Mouse (Mus musculus): Measurements from ENCODE around the gene Gm49403. TPM values are rescaled to one million over a fixed set of nuclear protein-coding genes. Genes with fewer than 3 reads are reported as not detected.
"Not testable (repeated sequence)": the region's sequence is repeated elsewhere in the genome, so short reads cannot be mapped to it uniquely, and the experiment has no call there.

Gene Gm49403
- not detected for polyA plus RNA-seq (2021)

DNA sequence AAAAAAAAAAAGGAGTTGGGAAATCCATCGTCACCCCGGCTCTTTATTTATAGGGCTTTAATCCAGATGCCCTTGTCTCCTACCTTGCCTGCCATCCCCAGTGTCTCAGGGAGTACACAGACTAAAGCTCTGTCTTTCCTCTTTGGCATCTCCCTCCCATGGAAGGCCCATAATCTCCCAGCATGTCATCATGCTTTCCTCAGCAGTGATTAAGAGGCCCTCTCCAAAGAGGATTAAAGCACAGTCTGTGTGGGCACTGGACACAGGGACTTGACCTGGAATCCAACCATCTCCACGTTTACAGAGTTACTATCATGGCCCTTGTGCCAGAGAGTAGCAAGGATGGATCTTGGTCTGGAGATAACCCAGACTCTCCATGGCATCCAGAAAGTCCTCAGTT lies at the start of gene Gm49403, which contains the start of gene Lbhd1:
Gm49403 (plus strand) TSS at position 315 of the 400 bp plus-strand sequence.
Lbhd1 (plus strand) TSS at position 117 of the 400 bp plus-strand sequence.
- in situ Hi-C loops (cut with MboI; ENCODE audit: low pct_unique_long_range_greater_than_20kb), result no loop called here
- ATAC-seq (no peak), DNase-seq (ENCODE audit: low read depth, low spot score) (no peak)
- ChIA-PET CTCF (no interaction called here), POLR2A (no interaction called here)
- H3K27me3 ChIP-seq, result no peaks in the 10 kb centered on the region
- TF ChIP-seq CTCF (IDR thresholded peaks at IDR 0.05), result no peak

- not testable (repeated sequence) for H3K27me3 ChIP-seq; DNase-seq (ENCODE audit: low read depth, low spot score); ATAC-seq
- CTCF ChIA-PET, result interaction anchor here (1.5 kb wide), 1 partner anchor 9 kb away, joined by 4 read pairs; no protein-coding TSS in a partner anchor
- in situ Hi-C loops (cut with MboI; ENCODE audit: low pct_unique_long_range_greater_than_20kb), result loop anchor here (25.0 kb wide), 1 partner anchor 1051 kb away; the partner anchor contains the start of gene Incenp
- POLR2A ChIA-PET, result interaction anchor here (1.3 kb wide), 1 partner anchor 16 kb away, joined by 3 read pairs; the partner anchor contains the start of gene Hnrnpul2
Measured at GRCm38 (mm10) chr19:8836327-8836726, 47.4 kb upstream of the Gm49403 start.

DNA sequence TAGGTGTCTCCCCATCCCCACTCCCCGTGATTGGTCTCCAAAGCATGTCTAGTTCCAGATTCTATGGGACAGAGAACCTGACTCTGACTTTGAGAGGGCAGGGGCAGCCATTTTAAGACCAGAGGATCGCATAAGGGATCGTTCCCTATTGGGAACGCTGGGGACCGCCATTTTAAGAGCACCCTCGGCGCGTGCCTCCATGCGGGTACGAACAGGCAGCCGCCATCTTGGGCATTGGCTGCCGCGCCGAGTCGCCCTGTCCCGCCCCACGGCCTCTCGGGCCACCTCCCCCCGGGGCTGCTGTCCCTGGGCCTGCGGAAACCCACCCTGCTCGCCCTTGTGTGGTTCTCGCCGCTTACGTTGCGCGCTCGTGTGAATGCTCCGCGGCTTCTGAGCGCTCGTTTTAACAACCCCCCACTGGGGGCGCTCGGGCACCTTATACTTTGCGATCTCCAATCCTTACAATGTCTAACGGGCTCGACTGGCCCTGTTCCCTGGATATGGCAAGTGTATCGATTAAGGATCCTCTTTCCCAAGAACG lies 46.4 kb upstream of the Gm49403 start, which contains the start of gene Bscl2:
Bscl2 (plus strand) TSS at position 217 of the 541 bp plus-strand sequence.
- in situ Hi-C loops (cut with MboI; ENCODE audit: low pct_unique_long_range_greater_than_20kb), result loop anchor here (25.0 kb wide), 1 partner anchor 1050 kb away; the partner anchor contains the start of gene Incenp
- POLR2A ChIA-PET, result interaction anchor here (0.7 kb wide), 1 partner anchor 146 kb away, joined by 3 read pairs; no protein-coding TSS in a partner anchor
- TF ChIP-seq CTCF (IDR thresholded peaks at IDR 0.05), result peak; percentile 77
- CTCF ChIA-PET, result no interaction called here
- H3K27me3 ChIP-seq, result no peaks in the 10 kb centered on the region
- ATAC-seq (peak; percentile 51), DNase-seq (ENCODE audit: low read depth, low spot score) (no peak)

GRCm38 (mm10) chr19:8838041-8838730 lies 45.5 kb upstream of the Gm49403 start:
- ATAC-seq, result no peak
- DNase-seq (ENCODE audit: low read depth, low spot score), result no peak
- in situ Hi-C loops (cut with MboI; ENCODE audit: low pct_unique_long_range_greater_than_20kb), result loop anchor here (25.0 kb wide), 1 partner anchor 1049 kb away; the partner anchor contains the start of gene Incenp
- no peak for TF ChIP-seq CTCF (IDR thresholded peaks at IDR 0.05)
- ChIA-PET CTCF (interaction anchor here (1.1 to 1.2 kb wide), 2 partner anchors 9 to 73 kb away, joined by 3 to 4 read pairs; partner anchors contain the start of gene AC129217.1), POLR2A (interaction anchor here (0.7 to 1.5 kb wide), 4 partner anchors 9 to 145 kb away, joined by 3 to 5 read pairs (median 4); partner anchors contain the start of genes AC129217.1, Hnrnpul2 and Ttc9c)
- H3K27me3 ChIP-seq, result no peaks in the 10 kb centered on the region

DNA sequence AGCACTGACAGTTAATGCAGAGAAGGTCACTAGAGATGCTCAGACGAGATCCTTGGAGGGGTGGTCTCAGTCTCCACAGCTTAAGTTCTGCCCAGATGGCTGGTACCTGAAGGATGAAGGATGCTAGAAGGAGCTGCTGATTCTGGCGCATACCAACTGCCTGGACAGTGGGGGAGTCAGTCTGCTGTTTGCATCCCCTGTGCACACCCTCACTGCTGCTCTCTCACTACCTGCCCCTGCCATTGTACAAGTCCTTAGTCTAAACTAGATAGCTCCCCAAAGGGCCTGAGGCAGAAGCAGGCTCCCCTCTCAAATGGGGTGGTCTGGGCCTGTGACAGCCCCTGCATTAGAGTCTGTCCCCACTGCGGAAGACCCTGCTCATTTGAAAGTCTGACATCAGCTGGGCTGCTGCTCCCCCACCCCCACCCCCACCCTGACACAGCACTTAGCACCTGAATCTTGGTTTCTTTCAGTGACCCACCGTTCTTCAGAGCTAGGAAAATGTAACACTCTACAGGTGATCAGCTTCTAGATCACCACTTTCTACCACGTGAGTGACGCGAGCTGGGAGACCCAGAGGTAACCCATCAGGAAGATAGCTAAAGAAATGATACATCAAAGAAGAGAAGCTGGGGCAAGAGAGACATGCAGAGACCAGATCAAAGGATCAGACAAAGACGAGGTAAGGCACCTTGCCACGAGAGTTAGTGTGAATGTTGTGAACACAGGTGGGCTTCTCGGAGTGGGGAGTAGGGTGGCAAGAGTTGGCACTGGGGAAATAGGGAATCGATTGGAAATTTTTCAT lies 44.4 kb upstream of the Gm49403 start, which contains the start of gene Gng3:
Gng3 (minus strand) TSS at position 92 of the 805 bp plus-strand sequence.
- TF ChIP-seq CTCF (IDR thresholded peaks at IDR 0.05), result no peak
- ATAC-seq (no peak), DNase-seq (ENCODE audit: low read depth, low spot score) (no peak)
- POLR2A ChIA-PET, result interaction anchor here (1.3 to 1.5 kb wide), 2 partner anchors 10 to 20 kb away, joined by 5 read pairs; partner anchors contain the start of genes AC129217.1, Hnrnpul2 and Ttc9c
- in situ Hi-C loops (cut with MboI; ENCODE audit: low pct_unique_long_range_greater_than_20kb), result loop anchor here (25.0 kb wide), 1 partner anchor 1048 kb away; the partner anchor contains the start of gene Incenp
- CTCF ChIA-PET, result interaction anchor here (0.9 to 1.3 kb wide), 4 partner anchors 10 to 72 kb away, joined by 3 to 4 read pairs (median 4); partner anchors contain the start of gene AC129217.1
- H3K27me3 ChIP-seq, result no peaks in the 10 kb centered on the region

- CTCF ChIA-PET, result interaction anchor here (0.6 to 1.3 kb wide), 3 partner anchors 15 to 255 kb away, joined by 3 to 4 read pairs (median 3); no protein-coding TSS in a partner anchor
- no peak for ATAC-seq
Measured at GRCm38 (mm10) chr19:8839908-8840791, 43.6 kb upstream of the Gm49403 start.

DNA sequence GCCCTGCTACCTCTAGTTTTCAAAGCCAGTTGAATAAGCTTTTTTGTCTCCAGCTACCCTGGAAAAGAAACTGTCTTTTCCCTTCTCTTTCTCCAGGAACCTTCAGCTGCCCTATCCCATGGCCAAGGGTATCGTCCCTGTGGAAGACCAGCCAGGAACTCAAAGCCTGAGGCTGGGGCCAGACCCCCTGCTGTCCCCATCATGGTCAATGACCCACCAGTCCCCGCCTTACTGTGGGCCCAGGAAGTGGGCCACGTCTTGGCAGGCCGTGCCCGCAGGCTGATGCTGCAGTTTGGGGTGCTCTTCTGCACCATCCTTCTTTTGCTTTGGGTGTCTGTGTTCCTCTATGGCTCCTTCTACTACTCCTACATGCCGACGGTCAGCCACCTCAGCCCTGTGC lies 42.7 kb upstream of the Gm49403 start:
- TF ChIP-seq CTCF (IDR thresholded peaks at IDR 0.05), result no peak
- ChIA-PET POLR2A (no interaction called here), CTCF (no interaction called here)
- in situ Hi-C loops (cut with MboI; ENCODE audit: low pct_unique_long_range_greater_than_20kb), result loop anchor here (25.0 kb wide), 1 partner anchor 1046 kb away; the partner anchor contains the start of gene Incenp
- ATAC-seq (no peak), DNase-seq (ENCODE audit: low read depth, low spot score) (no peak)
- no peaks in the 10 kb centered on the region for H3K27me3 ChIP-seq

More at GRCm38 (mm10) chr19:8839908-8840791, 43.6 kb upstream of the Gm49403 start:
- POLR2A ChIA-PET, result no interaction called here
- no peak for DNase-seq (ENCODE audit: low read depth, low spot score)
- no peaks in the 10 kb centered on the region for H3K27me3 ChIP-seq
- no peak for TF ChIP-seq CTCF (IDR thresholded peaks at IDR 0.05)
- in situ Hi-C loops (cut with MboI; ENCODE audit: low pct_unique_long_range_greater_than_20kb), result loop anchor here (25.0 kb wide), 1 partner anchor 1047 kb away; the partner anchor contains the start of gene Incenp

DNA sequence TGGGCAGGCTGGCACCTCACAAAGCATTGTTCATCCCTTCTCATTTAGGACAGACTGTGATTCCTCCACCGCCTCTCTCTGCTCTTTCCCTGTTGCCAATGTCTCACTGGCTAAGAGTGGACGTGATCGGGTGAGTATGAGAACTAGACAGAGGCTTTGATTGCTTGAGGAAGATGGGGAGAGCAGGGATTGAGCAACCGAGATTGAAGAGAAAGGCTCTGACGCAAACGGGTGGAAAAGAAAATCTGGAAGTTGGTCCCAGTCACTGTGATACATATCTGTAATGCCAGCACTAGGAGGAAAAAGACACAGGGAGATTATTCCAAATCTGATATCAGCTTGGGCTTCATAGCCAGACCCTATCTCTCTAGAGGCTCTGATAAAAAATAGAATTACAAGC lies 40.8 kb upstream of the Gm49403 start:
- no peak for DNase-seq (ENCODE audit: low read depth, low spot score)
- no peak for TF ChIP-seq CTCF (IDR thresholded peaks at IDR 0.05)
- CTCF ChIA-PET, result no interaction called here

More for the DNA sequence above, 40.8 kb upstream of the Gm49403 start:
- H3K27me3 ChIP-seq, result no peaks in the 10 kb centered on the region
- POLR2A ChIA-PET, result no interaction called here
- in situ Hi-C loops (cut with MboI; ENCODE audit: low pct_unique_long_range_greater_than_20kb), result loop anchor here (25.0 kb wide), 1 partner anchor 1044 kb away; the partner anchor contains the start of gene Incenp
- ATAC-seq, result no peak
